Mouse (Mus musculus): ENCODE measurements around the gene Hs6st3.

DNA sequence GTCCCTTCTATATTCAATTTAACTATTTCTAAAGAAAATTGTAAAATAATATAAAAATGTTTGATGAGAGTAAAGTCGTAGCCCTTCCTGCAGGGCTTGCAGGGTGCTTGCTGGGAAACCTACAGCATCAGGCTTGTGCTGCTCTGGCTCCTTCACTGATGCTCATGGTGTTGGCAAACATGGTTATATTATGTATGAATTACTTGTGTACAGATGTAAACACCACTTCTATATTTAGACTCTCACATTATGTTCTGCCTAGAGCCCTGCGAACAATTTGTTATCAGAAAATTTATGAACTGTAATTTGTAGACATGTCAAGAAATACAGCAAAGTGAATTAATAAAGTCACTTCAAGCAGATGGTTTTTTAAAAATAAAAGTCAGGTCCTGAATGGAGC, 474.7 kb downstream of the Hs6st3 start:
- TF ChIP-seq CTCF (IDR thresholded peaks at IDR 0.05; ENCODE audit: control insufficient read depth, insufficient read depth, low read length) (no peak), POLR2A (IDR thresholded peaks at IDR 0.05; ENCODE audit: borderline replicate concordance, control insufficient read depth, low read depth, low read length) (no peak)
